Mouse (Mus musculus): ENCODE measurements around the gene Eif2b2. TPM values are rescaled to one million over a fixed set of nuclear protein-coding genes. Genes with fewer than 3 reads are reported as not detected.

Eif2b2 gene
- total and polyA plus RNA-seq, 3 experiments, result 150 to 193 TPM; not detected in 1

DNA sequence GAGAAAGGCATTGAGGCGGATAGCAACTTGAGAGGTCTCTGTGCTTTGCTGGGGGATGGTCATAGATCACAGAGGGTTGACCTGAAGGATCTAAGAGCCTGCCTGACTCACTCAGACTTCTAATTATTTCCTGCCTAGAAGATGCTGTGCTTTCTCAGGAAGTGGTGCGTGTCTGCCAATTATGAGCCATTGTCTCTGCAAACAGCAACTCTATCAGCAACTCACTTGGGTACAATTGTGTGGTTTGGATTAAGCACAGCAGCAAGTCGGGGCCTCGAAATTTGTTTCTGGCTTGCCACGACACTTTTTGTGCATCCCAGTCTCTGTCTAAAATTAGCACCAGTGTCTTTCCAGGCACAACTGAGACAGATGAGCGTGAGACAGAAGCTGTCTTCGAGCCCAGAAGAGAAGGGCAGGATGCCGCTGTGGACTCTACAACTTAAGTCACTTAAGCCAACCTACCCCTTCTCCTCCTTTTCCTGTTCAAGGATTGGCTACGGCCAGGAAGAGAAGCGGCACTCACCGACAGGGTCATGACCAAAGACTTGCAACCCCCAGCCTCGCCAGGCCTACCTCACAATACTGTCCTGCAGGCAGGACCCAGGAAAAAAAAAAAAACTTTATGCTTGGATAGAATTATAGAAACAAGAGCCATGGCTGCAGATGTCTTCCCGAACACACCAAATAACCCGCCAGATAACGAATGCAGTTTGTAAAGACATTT is 8.8 kb downstream of the Eif2b2 start:
- no peaks in the 10 kb centered on the region; a peak in 1 of 4 replicates for H3K36me3 ChIP-seq (ENCODE audit: control insufficient read depth in 1 of 2, insufficient read depth in 2 of 2, low read length in 2 of 2)
- H3K27me3 ChIP-seq (ENCODE audit: control insufficient read depth in 1 of 2, insufficient read depth in 2 of 2, low read length in 2 of 2), result no peaks in the 10 kb centered on the region
- H3K4me1 ChIP-seq (ENCODE audit: control insufficient read depth in 1 of 2, insufficient read depth in 2 of 2, low read length in 2 of 2), result no peaks in the 10 kb centered on the region
- no peak overlapping the region for H3K9ac ChIP-seq (ENCODE audit: control insufficient read depth, low read depth, low read length, poor library complexity, severe bottlenecking)
- TF ChIP-seq NELFE (IDR thresholded peaks at IDR 0.05; ENCODE audit: low read depth, low read length), result no peak
- TF ChIP-seq MAFK (IDR thresholded peaks at IDR 0.05; ENCODE audit: borderline replicate concordance, low read depth, low read length), result no peak
- TF ChIP-seq ZMIZ1 (IDR thresholded peaks at IDR 0.05; ENCODE audit: low read depth, low read length), result no peak
- H3K27ac ChIP-seq (ENCODE audit: control insufficient read depth, low read depth, low read length), result no peak overlapping the region
- H3K79me2 ChIP-seq (ENCODE audit: control insufficient read depth, insufficient read depth, low read length, poor library complexity), result no peaks in the 10 kb centered on the region
- H3K9me3 ChIP-seq (replicated peaks; ENCODE audit: insufficient read depth, low read length), result no peaks in the 10 kb centered on the region
- DNase-seq (ENCODE audit: low read depth, low spot score), result no peak
- no peak overlapping the region for H3K4me3 ChIP-seq (ENCODE audit: control insufficient read depth in 1 of 2, insufficient read depth in 1 of 2, low read depth in 2 of 2, low read length in 2 of 2)

DNA sequence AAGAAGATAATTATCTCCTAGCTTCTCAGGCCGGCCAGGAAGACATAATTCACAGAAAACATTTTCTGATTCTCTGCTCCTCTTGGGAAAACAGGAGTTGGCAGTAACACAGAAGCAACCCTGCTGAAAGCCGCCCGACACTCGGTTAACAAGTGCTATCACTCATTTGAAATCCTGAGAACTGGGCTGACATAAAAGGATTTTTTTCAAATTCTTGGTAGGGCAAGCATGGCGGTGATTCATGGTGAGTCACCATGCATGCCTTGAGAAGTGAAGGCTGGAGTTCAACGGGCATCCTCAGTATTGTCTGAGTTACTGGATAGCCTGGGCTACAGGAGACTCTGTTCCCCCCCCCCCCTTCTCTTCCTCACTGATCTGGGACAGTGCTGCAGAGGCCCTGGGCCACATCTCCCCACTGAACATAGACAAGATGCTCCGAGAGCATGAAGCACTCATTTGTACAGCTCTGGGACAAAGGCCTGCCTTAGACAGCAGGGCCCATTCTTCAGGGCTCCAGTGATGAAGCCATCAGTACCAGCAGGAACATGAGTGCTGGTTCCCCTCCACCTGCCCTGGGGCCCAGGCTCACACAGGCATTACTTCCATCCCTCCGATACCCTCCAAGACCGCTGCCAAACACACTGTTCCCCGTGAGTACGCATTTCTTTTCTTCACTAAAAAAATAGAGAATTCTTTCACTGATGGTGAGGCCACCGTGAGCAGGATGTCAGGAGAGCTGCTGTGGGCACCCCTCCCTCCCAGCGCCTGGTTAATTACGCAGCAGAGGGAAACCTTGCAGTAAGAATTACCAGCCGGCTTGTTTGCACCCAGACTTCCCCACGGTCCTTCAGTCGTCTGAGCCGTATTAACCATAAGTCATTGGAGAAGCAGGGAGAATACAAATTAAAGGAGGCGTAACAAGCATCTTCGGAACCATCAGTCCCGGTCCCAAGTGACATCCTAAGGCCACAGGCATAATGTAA is 14.4 kb downstream of the Eif2b2 start:
- no peak overlapping the region for H3K4me3 ChIP-seq (ENCODE audit: control insufficient read depth in 1 of 2, insufficient read depth in 1 of 2, low read depth in 2 of 2, low read length in 2 of 2)
- H3K4me1 ChIP-seq (ENCODE audit: control insufficient read depth in 1 of 2, insufficient read depth in 2 of 2, low read length in 2 of 2), result no peaks in the 10 kb centered on the region
- no peak for DNase-seq (ENCODE audit: low read depth, low spot score)
- H3K36me3 ChIP-seq (ENCODE audit: control insufficient read depth in 1 of 2, insufficient read depth in 2 of 2, low read length in 2 of 2), result no peaks in the 10 kb centered on the region; a peak in 1 of 4 replicates
- no peaks in the 10 kb centered on the region for H3K9me3 ChIP-seq (replicated peaks; ENCODE audit: insufficient read depth, low read length)
- no peaks in the 10 kb centered on the region for H3K27me3 ChIP-seq (ENCODE audit: control insufficient read depth in 1 of 2, insufficient read depth in 2 of 2, low read length in 2 of 2)
- TF ChIP-seq POLR2A (IDR thresholded peaks at IDR 0.05; ENCODE audit: control insufficient read depth in 1 of 2, insufficient read depth in 1 of 2, low read depth in 1 of 2, low read length in 2 of 2, poor library complexity in 1 of 2), result no peak
- no peak for TF ChIP-seq SMC3 (IDR thresholded peaks at IDR 0.05; ENCODE audit: low read depth, low read length)
- no peak for TF ChIP-seq NELFE (IDR thresholded peaks at IDR 0.05; ENCODE audit: low read depth, low read length)
- no peak for TF ChIP-seq HCFC1 (IDR thresholded peaks at IDR 0.05; ENCODE audit: low read depth, low read length)
- no peak for TF ChIP-seq GABPA (IDR thresholded peaks at IDR 0.05; ENCODE audit: low read depth, low read length)
- TF ChIP-seq UBTF (IDR thresholded peaks at IDR 0.05; ENCODE audit: borderline replicate concordance, insufficient read depth, low read depth, low read length), result no peak
- no peak for TF ChIP-seq JUND (IDR thresholded peaks at IDR 0.05; ENCODE audit: low read depth, low read length)
- TF ChIP-seq POLR2AphosphoS5 (IDR thresholded peaks at IDR 0.05; ENCODE audit: borderline replicate concordance, low read depth, low read length), result no peak
- TF ChIP-seq SIN3A (IDR thresholded peaks at IDR 0.05; ENCODE audit: low read length), result no peak
- TF ChIP-seq ZMIZ1 (IDR thresholded peaks at IDR 0.05; ENCODE audit: low read depth, low read length), result no peak
- TF ChIP-seq MAZ (IDR thresholded peaks at IDR 0.05; ENCODE audit: low read depth, low read length), result no peak
- TF ChIP-seq TCF12 (IDR thresholded peaks at IDR 0.05; ENCODE audit: low read depth, low read length), result no peak
- no peak for TF ChIP-seq EP300 (IDR thresholded peaks at IDR 0.05; ENCODE audit: low read depth in 1 of 2, low read length in 2 of 2)
- H3K79me2 ChIP-seq (ENCODE audit: control insufficient read depth, insufficient read depth, low read length, poor library complexity), result no peaks in the 10 kb centered on the region
- H3K27ac ChIP-seq (ENCODE audit: control insufficient read depth, low read depth, low read length), result no peak overlapping the region
- H3K9ac ChIP-seq (ENCODE audit: control insufficient read depth, low read depth, low read length, poor library complexity, severe bottlenecking), result no peak overlapping the region
